Mouse (Mus musculus): ENCODE results near the gene Zfp280c.

GRCm38 (mm10) chrX:48513166-48513807 is 81.0 kb downstream of the Zfp280c start, which contains the start of gene Aifm1:
- no peak for TF ChIP-seq CTCF (conservative IDR thresholded peaks at IDR 0.05; ENCODE audit: low read length)
- no peak for TF ChIP-seq POU5F1 (IDR thresholded peaks at IDR 0.05; ENCODE audit: borderline replicate concordance, low read length)
- no peak for TF ChIP-seq NANOG (IDR thresholded peaks at IDR 0.05; ENCODE audit: borderline replicate concordance, low read length)

Measured in E14TG2a.4 (cell line).